Mouse (Mus musculus) embryonic facial prominence, embryonic 11.5 days (tissue): Measurements from ENCODE around the gene Slc6a1. TPM values are rescaled to one million over a fixed set of nuclear protein-coding genes. Genes with fewer than 3 reads are reported as not detected.

Experiments used
- ATAC-seq: fragments of 200-750 bp; cut with Nextera tagmentation; replicated peaks from 2 replicates; pipeline ENCODE4 v1.8.0; 2017; ENCODE audit warnings: low read depth; ENCODE audit not compliant: insufficient number of reproducible peaks, low FRiP score, low TSS enrichment
- DNase-seq: peaks from one replicate; pipeline ENCODE4 v3.0.0-alpha.2; 2015; ENCODE audit warnings: low spot score
- H3K27ac ChIP-seq: fragments of 300-500 bp; sonication (generic); replicated peaks from 2 replicates; pipeline ENCODE4 v1.5.1; 2014; ENCODE audit warnings: mild to moderate bottlenecking, low read depth, low read length, control low read depth
- H3K27me3 ChIP-seq: fragments of 300-500 bp; sonication (generic); 2 replicates; pipeline ENCODE4 v1.6.1; 2014; ENCODE audit warnings: mild to moderate bottlenecking, low read length, moderate library complexity, mixed read lengths; ENCODE audit not compliant: control insufficient read depth, insufficient read depth
- H3K36me3 ChIP-seq: fragments of 300-500 bp; sonication (generic); replicated peaks from 2 replicates; pipeline ENCODE4 v1.6.1; 2014; ENCODE audit warnings: low read depth, mild to moderate bottlenecking, low read length, moderate library complexity, mixed read lengths; ENCODE audit not compliant: control insufficient read depth, insufficient read depth
- H3K4me1 ChIP-seq: fragments of 300-500 bp; sonication (generic); 2 replicates; pipeline ENCODE4 v1.6.1; 2014; ENCODE audit warnings: low read length, mixed read lengths; ENCODE audit not compliant: control insufficient read depth, insufficient read depth
- H3K4me2 ChIP-seq: fragments of 300-500 bp; sonication (generic); 2 replicates; pipeline ENCODE4 v1.6.1; 2014; ENCODE audit warnings: low read depth, mild to moderate bottlenecking, control low read depth, low read length, moderate library complexity
- H3K4me3 ChIP-seq: fragments of 300-500 bp; sonication (generic); 2 replicates; pipeline ENCODE4 v1.5.1; 2014; ENCODE audit warnings: low read depth, low read length, control low read depth
- H3K9ac ChIP-seq: fragments of 300-500 bp; sonication (generic); replicated peaks from 2 replicates; pipeline ENCODE4 v1.6.1; 2014; ENCODE audit warnings: mild to moderate bottlenecking, control low read depth, low read length
- H3K9me3 ChIP-seq: fragments of 300-500 bp; sonication (generic); replicated peaks from 2 replicates; pipeline ENCODE4 v1.6.1; 2016; ENCODE audit warnings: mild to moderate bottlenecking, low read length, inconsistent platforms, mixed read lengths; ENCODE audit not compliant: control insufficient read depth
- WGBS: fragments of 180-500 bp; shearing (Covaris S2); extraction: QIAGEN DNeasy Blood & Tissue Kit; methylation state at CpG from one replicate; pipeline ENCODE4 v1.1.7; 2014; 5-methylcytosine and 5-hydroxymethylcytosine counted together
- polyA plus RNA-seq: library from polyadenylated mRNA; unstranded; fragments of >200 nt; fragmentation: Nextera tagmentation; extraction: Ambion mirVana; gene quantifications from 2 replicates; pipeline ENCODE4 v1.2.1, GENCODE M21; 2014

Gene Slc6a1
- polyA plus RNA-seq, 1 experiment from 2014 or later: 2.7 TPM

GRCm38 (mm10) chr6:114366191-114366590, 83.8 kb downstream of the Slc6a1 start:
- DNase-seq (no peak), ATAC-seq (no peak)
- Histone ChIP-seq H3K36me3 (no peaks in the 10 kb centered on the region), H3K4me1 (no peaks in the 10 kb centered on the region), H3K27me3 (no peaks in the 10 kb centered on the region), H3K27ac (no peak overlapping the region), H3K4me3 (no peak overlapping the region), H3K9ac (no peak overlapping the region), H3K9me3 (no peaks in the 10 kb centered on the region), H3K4me2 (no peak overlapping the region)
- WGBS: 71% methylated on average over 5 of the region's 5 CpGs

Other genes starting within 250 kb of the Slc6a1 start
- 0.95 and 1.6 TPM in 2 replicates for gene Atp2b2, start 240.0 kb upstream of the Slc6a1 start, polyA plus RNA-seq
- 0.14 and 0.22 TPM in 2 replicates for gene Slc6a11, start 151.4 kb upstream of the Slc6a1 start, polyA plus RNA-seq
- gene Hrh1, start 115.3 kb downstream of the Slc6a1 start, polyA plus RNA-seq: 0.13 and 0.20 TPM in 2 replicates